Mouse (Mus musculus): ENCODE measurements at regions not wholly inside any gene's neighbourhood (a gene's known extent, or its start where the extent isn't known, plus 50 kb on each side); places are given as distances from the start of the nearest gene placed in this dataset.

DNA sequence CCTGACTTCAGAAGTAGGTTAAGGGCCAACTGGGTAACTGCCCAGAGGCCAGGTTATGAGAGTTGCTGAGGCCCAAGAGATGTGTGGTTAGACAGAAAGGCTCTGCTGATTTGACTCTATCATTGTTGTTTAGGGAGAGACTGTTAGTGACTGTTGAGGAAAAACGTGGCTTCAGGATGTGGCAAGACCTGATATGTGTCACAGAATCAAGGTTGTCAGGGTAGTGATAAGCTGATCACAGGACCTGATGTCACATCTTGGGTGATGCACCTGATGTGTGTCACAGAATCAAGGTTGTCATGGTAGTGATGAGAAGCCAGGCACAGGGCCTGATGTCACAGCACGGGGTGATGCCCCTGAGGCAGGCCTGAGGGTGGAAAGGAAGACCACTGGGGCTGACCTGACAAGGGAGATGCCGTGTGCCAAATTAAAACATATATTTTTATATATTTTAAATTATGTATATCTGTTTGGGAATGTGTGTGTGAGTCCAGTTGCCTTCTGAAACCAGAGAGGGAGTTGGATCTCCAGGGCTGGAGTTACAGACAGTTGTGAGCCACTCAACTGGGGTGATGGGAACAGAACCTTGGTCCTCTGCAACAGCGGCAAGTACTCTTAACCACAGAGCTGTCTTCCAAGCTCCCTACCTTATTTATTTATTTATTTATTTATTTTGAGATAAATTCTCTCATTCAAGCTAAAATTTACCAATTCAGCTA lies 115.6 kb upstream of the Eef2kmt start:
- no peak for DNase-seq

DNA sequence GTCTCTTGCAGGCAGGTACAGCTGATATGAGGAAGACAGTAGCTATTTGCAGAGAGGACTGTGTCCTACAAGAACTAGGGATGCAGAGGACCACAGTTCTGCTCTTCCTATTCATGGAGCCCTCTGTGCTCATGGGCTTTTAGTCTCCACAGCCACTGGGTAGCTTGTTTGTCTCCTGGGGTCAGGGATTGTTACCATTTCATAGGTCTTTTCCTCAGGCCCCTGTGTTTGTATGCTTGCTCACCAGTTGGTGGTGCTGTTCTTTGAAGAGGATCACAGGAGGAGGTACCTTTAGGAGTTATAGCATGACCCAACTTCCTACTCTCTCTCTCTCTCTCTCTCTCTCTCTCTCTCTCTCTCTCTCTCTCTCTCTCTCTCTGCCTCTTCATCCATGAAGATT lies 114.7 kb upstream of the Eef2kmt start:
- no peak for DNase-seq

DNA sequence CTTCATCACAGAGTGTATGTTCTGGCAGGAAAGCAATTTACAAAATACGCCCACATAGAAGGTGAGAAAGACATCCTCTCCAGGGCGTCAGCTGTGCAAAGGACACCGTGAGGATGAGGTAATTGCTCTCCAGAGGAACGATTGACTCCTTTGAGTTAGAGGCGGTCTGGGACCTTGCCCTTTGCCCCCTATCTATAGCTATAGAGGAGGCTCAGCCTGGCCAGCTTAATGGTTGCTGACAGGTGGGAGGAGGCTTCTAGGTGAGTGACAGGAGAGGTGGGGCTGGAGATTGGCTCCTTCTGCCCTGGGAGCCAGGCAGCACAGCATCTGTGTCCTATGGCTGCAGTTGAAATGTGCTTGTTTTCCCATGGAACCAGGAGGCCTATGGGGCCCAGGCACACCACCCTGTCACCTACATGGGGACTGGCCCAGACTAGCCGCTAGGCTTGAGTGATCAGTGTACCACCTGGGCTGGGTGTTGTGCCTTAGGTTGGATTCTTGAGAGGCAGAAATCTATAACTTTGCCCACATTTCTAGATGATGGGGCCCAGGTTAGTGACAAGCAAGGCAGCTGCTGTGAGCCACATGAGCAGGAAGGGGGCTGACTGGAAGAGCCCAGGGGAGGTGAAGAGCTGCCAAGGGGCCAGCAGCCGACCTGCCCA lies 113.2 kb upstream of the Eef2kmt start:
- DNase-seq: no peak

DNA sequence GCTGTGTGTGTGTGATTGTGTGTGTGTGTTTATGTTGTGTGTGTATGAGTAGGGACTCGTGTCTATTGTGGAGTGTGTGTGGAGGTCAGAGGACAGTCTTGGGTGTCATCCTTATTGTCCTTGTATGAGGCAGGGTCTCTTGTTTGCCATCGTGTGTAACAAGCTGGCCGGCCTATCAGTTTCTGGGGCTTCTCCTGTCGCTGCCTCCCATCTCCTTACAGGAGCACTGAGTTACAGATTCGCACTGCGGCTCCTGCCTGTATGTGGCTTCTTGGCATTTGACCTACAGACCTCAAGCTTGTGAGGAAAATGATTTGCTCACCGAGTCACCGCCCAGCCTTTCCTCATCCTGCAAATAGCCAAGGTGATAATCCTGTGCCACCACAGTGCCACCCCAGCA lies 112.6 kb upstream of the Eef2kmt start:
- no peak for DNase-seq

DNA sequence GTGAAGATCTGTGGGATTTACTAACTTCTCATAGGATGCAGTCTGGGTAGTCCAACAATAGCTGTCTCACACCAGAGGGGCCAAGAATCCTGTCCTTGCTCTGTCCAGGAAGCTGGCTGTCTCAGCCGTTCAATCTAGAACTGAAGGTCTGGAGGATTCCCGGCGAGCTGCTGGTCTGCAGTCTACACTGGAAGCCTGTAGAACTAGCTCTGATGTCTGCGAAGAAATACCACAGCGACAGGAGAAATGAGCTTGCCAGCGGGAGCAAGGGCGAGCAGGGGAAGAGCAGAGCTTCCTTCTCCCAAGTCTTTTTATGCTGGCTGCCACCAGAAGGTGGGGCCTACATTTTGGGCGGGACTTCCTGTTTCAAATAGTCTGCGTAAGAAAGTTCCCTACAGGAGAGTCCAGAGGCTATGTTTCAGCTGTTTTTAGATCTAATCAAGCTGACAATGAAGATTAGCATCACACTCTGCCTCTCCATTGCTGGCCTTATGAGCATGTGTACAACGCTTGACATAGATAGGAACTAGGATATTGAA lies 111.9 kb upstream of the Eef2kmt start:
- DNase-seq: no peak

DNA sequence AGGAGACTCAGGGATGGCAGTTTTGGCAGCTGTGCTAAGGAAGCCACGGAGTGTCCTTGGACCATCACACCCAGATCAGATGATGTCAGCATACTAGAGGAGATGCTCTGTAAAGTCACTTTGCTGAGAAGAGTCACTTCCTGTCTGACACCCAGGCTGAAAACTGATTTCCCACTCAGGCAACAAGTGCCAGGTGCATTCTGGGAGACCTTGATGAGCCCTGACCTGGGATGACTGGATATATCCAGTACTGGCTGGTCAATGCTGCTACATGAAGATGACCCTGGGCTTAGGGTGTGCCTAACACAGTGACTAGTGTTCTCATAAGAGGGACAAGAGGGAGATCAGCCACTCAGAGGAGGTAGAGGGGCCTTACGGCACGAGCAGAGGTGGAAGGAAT lies 110.2 kb upstream of the Eef2kmt start:
- no peak for DNase-seq

DNA sequence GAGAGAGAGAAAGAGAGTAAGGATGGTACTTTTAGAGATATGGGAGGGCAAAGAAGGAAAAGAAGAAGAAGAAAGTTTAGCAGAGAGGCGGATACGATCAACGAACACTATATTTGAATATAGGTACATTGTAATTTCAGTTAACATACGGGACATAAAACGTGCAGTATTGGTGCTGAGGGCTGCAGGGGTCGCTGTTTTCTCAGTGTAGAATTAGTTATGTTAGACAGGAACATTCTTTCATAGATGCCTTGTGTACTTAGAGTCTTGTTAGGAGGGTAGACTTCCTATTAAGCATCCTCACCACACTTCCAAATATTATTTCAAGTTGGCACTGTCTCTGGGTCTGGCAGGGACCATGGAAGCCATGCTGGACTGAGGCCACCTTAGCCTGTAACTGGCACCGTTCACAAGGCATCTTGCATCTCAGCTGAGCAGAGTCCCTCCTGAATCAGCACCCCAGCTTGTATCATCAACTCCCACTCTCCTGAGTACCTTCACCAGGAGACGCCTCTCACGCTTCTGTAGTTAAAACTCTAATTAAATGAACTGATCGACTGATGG lies 107.3 kb upstream of the Eef2kmt start:
- no peak for DNase-seq

DNA sequence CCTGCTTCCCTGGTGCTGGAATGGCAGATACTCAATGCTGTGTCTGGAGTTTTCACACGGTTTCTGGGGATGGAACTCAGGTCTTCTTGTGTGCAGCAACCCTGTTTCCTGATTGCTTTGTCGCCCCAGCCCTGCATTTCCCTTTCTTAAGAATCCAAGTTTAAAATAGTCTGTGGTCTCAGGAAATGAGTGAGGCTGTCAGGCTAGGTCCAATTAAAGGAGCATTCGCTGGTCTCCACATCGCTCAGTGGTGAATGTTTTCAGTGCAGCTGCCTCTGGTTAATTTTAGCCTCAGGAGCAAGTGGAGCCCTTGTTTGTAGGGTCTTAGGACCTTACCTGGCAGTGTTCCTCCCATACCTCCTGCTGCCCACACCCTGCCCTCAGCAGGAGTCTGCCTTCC lies 103.4 kb upstream of the Eef2kmt start:
- DNase-seq: no peak

DNA sequence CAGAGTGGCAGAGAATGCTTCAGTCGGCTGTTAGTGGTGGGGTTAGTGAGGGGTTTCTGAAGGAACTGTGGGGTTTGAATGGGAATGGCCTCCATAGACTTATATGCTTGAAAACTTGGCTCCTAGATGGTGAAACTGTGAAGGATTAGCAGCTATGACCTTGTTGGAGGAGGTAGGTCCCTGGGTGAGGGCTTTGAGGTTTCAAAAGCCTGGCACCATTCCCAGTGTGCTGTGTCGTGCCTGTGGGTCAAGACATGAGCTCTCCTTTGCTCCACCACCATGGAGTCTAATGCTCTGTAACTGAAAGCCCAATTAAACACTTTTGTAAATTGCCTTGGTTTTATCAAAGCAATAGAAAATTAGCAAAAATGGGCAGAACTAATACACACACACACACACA lies 98.1 kb upstream of the Eef2kmt start:
- no peak for DNase-seq

DNA sequence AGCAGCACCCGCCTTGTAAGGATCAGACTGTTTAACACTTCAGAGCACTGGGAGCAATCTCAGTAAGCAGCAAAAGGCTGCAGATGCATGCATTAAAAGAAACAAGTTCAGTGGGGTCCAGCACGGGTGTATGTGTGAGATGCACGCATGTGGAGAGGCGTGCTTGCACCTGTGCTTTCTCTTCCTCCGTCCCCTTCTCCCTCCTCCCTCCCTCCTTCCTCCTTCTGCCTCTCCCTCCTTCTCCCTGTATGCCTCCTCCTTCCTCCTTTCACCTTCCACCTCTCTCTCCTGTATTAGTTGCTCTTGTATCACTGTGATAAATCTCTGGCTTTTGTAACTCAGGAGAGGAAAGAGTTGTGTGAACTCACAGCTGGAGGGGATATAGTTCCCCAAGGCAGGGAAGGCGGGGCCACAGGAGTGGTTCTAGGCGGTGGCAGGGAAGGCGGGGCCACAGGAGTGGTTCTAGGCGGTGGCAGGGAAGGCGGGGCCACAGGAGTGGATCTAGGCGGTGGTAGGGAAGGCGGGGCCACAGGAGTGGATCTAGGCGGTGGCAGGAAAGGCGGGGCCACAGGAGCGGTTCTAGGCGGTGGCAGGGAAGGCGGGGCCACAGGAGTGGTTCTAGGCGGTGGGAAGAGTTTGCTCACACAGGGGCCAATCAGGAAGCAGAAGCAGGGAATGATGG lies 96.2 kb upstream of the Eef2kmt start:
- DNase-seq: peak; percentile 18 to 22

DNA sequence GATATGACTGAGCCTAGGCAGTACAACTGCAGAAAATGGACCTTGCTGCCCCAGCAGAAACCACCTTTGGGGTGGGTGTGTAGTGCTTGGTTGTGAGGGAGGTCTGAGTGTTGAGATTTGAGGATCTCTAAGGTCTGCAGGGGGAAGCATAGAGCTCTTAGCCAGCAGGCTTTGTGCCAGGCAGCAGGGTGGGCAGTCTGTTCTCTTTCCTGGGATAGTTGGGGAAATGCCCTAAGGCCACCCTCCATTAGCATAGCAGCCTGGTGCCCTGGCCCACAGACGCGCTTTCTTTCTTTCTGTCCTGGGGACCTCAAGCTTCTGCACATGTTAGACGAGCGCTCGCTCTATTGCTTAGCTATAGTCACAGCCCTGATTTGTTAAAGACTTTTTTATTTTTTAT lies 91.4 kb upstream of the Eef2kmt start:
- no peak for DNase-seq

DNA sequence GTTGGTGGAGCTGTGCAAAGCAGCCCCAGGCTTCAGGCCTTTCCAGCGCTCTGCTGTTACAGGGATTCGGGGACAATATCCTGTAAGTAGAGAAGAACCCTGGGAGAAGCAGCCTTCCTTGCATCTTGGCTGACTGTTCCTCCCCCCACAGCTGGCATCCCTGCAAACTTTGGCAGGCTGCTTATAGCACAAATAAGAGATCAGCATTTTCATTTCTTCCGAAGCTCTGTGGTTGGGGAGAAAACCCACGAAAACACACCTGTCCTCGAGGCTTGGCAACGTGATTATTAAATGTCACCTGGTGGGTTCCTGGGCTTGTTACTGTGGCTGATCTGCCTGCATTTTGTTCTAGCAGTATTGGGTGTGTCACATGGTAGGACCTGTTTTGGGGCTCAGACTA lies 86.5 kb upstream of the Eef2kmt start:
- DNase-seq: no peak

DNA sequence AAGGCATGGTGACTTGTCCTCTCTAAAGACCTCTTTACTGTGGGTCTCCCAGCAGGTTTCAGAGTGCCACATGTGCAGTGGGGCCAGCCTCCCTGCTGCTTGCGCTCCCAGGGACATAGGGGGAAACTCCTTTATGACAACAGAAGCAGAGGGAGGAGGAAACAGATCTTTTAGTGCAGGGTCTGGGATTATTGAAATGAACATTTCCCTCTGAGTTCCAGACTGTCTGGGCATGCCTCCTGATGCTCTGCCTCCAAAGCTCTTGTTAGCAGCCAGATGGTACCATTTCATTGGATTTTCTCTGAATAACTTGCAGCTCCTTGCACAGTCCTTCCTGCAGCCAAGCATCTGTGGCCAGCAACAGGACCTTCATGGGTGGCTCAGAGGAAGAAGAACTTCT lies 60.5 kb upstream of the Eef2kmt start:
- no peak for DNase-seq

DNA sequence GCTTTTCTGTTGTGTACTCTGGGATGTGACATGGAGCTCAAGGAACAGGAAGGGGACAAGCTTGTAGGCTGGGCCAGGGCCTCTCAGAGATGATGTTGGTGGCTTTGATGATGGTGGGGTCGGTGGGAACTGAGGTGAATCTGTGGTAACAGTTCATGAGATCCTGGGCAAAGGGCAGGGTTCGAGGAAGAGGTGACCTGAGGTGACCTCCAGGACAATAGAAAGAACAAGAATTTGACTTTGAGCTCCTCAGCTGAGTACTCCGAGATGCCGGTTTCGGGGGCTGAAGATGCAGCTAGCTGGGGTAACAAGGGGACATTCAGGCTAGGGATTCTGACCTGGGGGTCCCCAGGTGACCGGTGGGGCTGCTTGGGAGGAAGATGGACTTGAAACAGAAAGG lies 57.5 kb upstream of the Eef2kmt start:
- DNase-seq: no peak

DNA sequence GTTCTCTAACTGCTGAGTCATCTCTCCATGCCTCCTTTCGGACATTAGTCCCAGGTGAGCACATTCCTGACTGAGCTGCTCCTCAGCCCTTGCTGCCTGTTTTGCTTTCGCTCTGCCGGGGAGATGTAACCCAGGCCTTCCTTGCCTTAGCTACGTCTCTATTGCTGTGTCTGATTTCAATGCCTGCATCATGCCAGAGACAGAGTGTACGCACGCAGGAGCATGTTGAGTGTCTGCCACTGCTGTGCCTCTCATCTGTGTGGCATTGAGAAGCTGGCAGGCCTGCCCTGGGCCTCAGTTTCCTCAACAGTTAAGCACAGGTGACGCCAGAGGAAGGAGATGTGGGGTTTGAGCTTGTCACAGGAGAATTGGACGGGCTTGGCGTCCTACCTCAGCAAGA lies 55.7 kb upstream of the Eef2kmt start:
- DNase-seq: no peak

DNA sequence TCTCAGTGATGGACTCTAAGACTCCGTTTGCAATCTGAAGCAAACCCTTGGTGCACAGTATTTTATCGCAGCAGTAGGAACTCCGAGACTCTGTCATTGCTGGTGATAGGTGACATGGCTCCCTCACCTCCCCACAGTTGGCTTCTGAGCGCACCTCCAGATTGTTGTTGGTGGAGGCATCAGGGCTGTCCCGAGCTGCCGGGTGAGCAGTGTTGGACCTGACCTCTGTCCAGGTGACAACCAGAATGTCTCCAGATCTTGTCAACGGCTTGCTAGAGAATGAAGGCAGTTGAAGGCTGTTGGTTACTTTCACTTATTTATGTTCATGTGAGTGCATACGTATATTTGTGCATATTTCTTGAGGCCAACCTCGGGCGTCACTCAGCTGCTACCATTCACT lies 55.0 kb upstream of the Eef2kmt start:
- no peak for DNase-seq

DNA sequence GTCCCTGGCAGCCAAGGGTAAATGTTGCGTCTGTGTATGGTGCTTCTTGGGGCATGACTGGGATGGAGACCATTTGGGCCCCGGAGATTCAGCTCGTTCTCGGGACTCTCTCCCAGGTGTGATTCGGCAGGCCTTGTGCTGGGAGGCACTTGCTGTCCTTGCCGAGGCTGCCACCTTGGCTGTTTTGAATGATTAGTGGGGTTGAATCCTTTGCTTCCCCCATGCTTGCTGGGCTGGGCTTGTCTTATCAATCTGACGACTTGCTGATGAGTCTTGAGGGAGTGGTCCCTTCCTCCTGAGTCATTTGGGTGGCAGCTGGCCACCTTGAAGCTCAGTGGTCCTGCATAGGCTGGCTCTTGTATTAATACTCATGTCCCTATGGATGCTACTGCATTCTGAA lies 52.0 kb upstream of the Eef2kmt start:
- DNase-seq: no peak

DNA sequence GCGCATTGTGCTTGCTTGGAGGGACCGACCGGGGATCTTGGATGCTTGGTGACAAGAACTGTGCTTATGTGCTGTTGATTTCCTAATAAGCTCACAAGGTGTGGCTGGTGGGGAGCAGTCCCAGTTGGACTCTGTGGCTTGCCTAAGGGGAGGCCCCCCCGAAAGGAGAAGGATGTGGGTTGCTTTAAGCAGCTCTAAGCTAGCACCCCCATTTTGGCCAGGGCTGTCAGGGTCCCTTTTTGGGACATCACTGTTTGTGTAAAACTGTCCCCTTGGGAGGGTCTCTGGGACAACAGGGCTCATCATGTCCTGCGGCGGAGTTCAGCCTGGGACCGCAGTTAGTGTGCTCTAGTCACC lies 51.4 kb upstream of the Eef2kmt start:
- DNase-seq: no peak

DNA sequence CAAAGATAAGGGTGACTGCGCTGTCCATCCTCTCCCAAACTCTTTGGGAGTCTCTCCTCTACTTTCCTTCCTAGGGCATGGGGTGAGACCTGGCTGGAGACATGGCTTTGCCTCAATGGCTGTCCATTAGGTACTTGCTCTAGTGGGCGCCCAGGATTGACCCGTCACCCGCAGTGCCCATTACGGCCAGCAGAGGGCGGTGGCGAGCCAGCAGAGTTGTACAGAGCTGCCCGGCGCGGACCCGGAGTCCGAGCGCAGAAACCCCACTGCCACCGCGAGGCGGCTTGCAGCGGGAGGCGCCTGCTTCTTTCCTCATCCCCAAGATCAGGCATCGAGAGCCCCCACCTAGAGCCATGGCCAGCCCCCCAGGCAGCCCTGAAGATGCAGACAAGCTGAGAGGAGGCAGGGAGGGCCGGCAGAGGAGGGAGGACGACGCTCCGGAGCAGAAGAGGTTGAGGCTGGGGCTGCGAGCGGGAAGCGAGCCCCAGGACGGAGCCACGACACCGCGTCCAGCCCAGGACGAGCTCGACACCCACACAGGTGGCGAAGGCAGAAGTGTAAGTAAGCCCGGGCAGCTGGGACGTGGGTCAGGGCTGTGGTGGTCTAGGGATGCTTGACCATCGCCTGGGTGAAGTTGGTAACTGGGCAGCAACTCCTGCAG lies 50.9 kb upstream of the Eef2kmt start:
- DNase-seq: peak; percentile 60 to 88
